Mouse (Mus musculus) forebrain, postnatal 0 days (tissue): Measurements from ENCODE around the gene Olfr764-ps1. TPM values are rescaled to one million over a fixed set of nuclear protein-coding genes. Genes with fewer than 3 reads are reported as not detected.
"Not testable (repeated sequence)": the region's sequence is repeated elsewhere in the genome, so short reads cannot be mapped to it uniquely, and the experiment has no call there.

Experiments used
- ATAC-seq: fragments of 200-750 bp; cut with Nextera tagmentation; 2 replicates; pipeline ENCODE4 v1.8.0; 2017; ENCODE audit warnings: mild to moderate bottlenecking, moderate library complexity
- DNase-seq: peaks from one replicate; pipeline ENCODE4 v3.0.0-alpha.2; 2015
- H3K27ac ChIP-seq: fragments of 300-500 bp; sonication (generic); 2 replicates; pipeline ENCODE4 v1.5.1; 2014; ENCODE audit warnings: low read depth, mild to moderate bottlenecking, antibody characterized with exemption, low read length, moderate library complexity, mixed read lengths
- H3K27me3 ChIP-seq: fragments of 300-500 bp; sonication (generic); 2 replicates; pipeline ENCODE4 v1.6.1; 2014; ENCODE audit warnings: mild to moderate bottlenecking, low read length, mixed read lengths; ENCODE audit not compliant: insufficient read depth
- H3K36me3 ChIP-seq: fragments of 300-500 bp; sonication (generic); 2 replicates; pipeline ENCODE4 v1.6.1; 2014; ENCODE audit warnings: mild to moderate bottlenecking, moderate library complexity; ENCODE audit not compliant: insufficient read depth
- H3K4me1 ChIP-seq: fragments of 300-500 bp; sonication (generic); 2 replicates; pipeline ENCODE4 v1.6.1; 2014; ENCODE audit warnings: antibody characterized with exemption; ENCODE audit not compliant: insufficient read depth
- H3K4me2 ChIP-seq: fragments of 300-500 bp; sonication (generic); 2 replicates; pipeline ENCODE4 v1.6.1; 2014; ENCODE audit warnings: low read depth, mild to moderate bottlenecking, moderate library complexity
- H3K4me3 ChIP-seq: fragments of 300-500 bp; sonication (generic); 2 replicates; pipeline ENCODE4 v1.5.1; 2014; ENCODE audit warnings: low read depth, low read length, mixed read lengths
- H3K9ac ChIP-seq: fragments of 300-500 bp; sonication (generic); 2 replicates; pipeline ENCODE4 v1.6.1; 2014; ENCODE audit warnings: mild to moderate bottlenecking
- H3K9me3 ChIP-seq: fragments of 300-500 bp; sonication (generic); 2 replicates; pipeline ENCODE4 v1.6.1; 2016; ENCODE audit warnings: low read length
- CTCF ChIP-seq: sonication (generic); IDR thresholded peaks from 2 replicates; pipeline ENCODE4 v1.5.1; 2016; ENCODE audit warnings: antibody characterized with exemption, control low read depth, low read depth
- WGBS: fragments of 180-500 bp; shearing (Covaris S2); extraction: QIAGEN DNeasy Blood & Tissue Kit; methylation state at CpG from one replicate; pipeline ENCODE4 v1.1.7; 2014; 5-methylcytosine and 5-hydroxymethylcytosine counted together
- polyA plus RNA-seq: library from polyadenylated mRNA; unstranded; fragments of >200 nt; fragmentation: Nextera tagmentation; extraction: Ambion mirVana; gene quantifications from 2 replicates; pipeline ENCODE4 v1.2.1, GENCODE M21; 2015
- total RNA-seq: library from RNA; depleted of rRNA; stranded (reverse); fragments of >200 nt; gene quantifications from 2 replicates; pipeline ENCODE4 v1.2.3, GENCODE M21; 2014; rRNA removed

Olfr764-ps1 gene
- not detected in 2 replicates for total RNA-seq
- polyA plus RNA-seq, result not detected in 2 replicates

DNA sequence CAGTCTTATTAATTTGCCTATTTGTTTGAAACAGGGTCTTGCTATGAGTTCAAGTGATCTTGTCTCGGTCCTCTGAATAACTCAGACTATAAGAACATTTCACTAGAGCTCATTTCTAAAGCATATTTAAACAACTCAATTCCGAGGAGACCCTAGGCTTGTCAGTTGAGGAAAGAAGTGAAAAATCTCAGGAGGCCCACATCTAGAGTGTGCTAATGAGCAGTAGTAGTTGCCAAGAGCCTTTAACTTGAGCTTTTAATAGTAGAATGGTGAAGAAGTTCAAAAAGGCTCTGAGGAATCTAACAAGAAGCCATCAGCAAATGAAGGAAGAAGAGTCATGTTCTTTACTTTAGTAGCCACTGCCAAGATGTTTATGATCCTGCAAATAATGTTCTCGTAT, at the start of gene Olfr764-ps1:
TSS of gene Olfr764-ps1 (minus strand) at position 101 of the 400 bp plus-strand sequence.
- WGBS, result 77% methylated on average over 3 of the region's 3 CpGs
- ATAC-seq, result no peak

DNA sequence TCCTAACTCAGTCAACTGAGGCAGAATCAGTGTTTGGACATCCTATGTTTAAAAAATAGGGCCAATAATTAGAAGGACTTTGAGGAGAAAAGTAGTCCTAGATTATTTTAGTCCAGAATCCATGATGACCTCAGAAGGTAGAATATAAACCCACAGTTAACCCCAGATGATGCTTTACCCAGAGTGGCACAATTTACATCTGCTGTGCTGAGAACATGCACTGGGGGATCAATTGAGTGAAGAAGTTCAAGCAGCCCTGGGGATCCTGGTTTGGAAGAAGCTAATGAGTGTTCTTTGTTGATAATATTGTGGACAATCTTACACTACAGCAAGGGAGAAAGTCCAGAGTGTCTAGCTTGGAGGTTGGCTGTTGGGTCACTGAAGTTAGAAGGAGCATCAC, 43.1 kb upstream of the Olfr764-ps1 start, which contains the start of gene Olfr767:
TSS of gene Olfr767 (minus strand) at position 101 of the 400 bp plus-strand sequence.
- not testable (repeated sequence) for DNase-seq, H3K27me3 ChIP-seq, H3K9me3 ChIP-seq, H3K36me3 ChIP-seq, H3K9ac ChIP-seq, H3K4me3 ChIP-seq, H3K27ac ChIP-seq, ATAC-seq, H3K4me1 ChIP-seq, H3K4me2 ChIP-seq

More for the DNA sequence above, at the start of gene Olfr764-ps1:
- Histone ChIP-seq H3K9me3 (no peaks in the 10 kb centered on the region), H3K4me1 (no peaks in the 10 kb centered on the region), H3K4me3 (no peak within 1 kb of the TSS), H3K27me3 (no peaks in the 10 kb centered on the region), H3K9ac (no peak within 1 kb of the TSS), H3K4me2 (no peak within 1 kb of the TSS), H3K36me3 (no peaks in the 10 kb centered on the region), H3K27ac (no peak within 1 kb of the TSS)
- no peak for TF ChIP-seq CTCF
- no peak for DNase-seq

DNA sequence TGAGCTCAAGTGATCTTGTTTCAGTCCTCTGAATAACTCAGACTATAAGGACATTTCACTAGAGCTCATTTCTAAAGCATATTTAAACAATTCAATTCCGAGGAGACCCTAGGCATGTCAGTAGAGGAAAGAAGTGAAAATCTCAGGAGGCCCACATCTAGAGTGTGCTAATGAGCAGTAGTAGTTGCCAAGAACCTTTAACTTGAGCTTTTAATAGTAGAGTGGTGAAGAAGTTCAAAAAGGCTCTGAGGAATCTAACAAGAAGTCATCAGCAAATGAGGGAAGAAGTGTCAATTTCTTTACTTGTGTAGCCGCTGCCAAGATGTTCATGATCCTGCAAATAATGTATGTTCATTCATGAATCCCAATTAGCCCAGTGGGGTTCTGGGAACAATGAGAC, 29.2 kb upstream of the Olfr764-ps1 start, which contains the start of gene Olfr766-ps1:
TSS of gene Olfr766-ps1 (minus strand) at position 101 of the 400 bp plus-strand sequence.
- Histone ChIP-seq H3K4me3 (no peak within 1 kb of the TSS), H3K27ac (no peak within 1 kb of the TSS), H3K9me3 (no peaks in the 10 kb centered on the region), H3K36me3 (no peaks in the 10 kb centered on the region), H3K9ac (no peak within 1 kb of the TSS), H3K4me1 (no peaks in the 10 kb centered on the region), H3K27me3 (no peaks in the 10 kb centered on the region), H3K4me2 (no peak within 1 kb of the TSS)
- no peak for ATAC-seq
- DNase-seq, result no peak
- TF ChIP-seq CTCF, result no peak
- WGBS, result 50% methylated on average over 2 of the region's 2 CpGs

DNA sequence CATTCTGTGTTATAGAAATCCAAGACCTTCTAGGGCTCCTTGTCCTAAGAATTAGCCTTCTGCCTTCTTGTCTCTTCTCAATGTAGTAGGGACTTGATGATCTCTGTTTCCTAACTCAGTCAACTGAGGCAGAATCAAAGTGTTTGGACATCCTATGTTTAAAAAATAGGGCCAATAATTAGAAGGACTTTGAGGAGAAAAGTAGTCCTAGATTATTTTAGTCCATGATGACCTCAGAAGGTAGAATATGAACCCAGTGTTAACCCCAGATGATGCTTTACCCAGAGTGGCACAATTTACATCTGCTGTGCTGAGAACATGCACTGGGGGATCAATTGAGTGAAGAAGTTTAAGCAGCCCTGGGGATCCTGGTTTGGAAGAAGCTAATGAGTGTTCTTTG, 10.2 kb upstream of the Olfr764-ps1 start, which contains the start of gene Olfr765:
TSS of gene Olfr765 (minus strand) at position 101 of the 400 bp plus-strand sequence.
- H3K4me1 ChIP-seq, DNase-seq, H3K9me3 ChIP-seq, H3K27me3 ChIP-seq, H3K4me2 ChIP-seq, H3K9ac ChIP-seq, H3K27ac ChIP-seq, ATAC-seq, H3K4me3 ChIP-seq, H3K36me3 ChIP-seq: not testable (repeated sequence)

DNA sequence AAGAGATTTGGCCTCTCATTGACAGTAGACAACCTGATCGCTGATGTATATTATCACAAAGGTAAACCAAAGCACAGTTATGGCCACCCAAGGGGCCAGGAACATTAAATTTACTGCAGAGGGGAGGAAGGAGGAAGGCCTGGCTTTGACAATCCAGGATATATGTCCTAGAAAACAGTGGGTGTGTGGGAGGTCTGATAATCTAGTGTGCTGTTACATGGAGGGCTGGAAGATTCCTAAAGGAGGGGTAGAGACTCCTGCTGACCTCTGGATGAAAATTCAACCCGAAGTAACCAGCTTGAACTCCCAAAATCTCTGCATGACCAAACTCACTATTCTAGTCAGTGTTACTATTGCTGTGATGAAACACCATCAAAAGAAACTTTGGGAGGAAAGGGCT, 11.4 kb downstream of the Olfr764-ps1 start:
- TF ChIP-seq CTCF, result no peak

DNA sequence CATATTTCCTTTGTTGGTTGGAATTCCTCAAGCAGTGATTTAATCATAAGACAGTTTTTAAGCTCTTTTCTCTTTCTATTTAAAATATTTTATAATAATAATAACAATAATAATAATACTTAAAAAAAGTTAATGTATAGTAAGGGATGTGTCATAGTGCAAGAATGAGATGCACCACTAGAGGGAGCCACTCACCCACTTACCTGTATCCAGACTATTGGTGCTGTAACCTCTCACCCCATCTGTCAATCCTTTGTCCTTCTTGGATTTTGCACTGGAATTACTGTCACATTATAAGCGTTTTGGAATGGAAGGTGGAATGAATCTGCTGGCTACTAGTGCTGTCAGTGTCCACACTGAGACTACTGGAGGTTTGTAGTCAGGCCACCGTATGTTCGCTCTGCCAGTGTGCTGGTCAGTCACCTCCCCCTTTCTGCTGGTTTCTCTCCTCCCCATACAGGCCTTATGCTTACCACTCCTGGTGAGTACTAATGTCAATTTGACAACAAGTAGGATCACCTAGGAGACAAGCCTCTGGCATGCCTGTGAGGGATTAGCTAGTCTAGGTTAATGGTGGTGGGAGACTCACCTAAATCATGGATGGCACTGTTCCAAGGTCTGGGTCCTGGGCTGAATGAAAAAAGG, 13.6 kb downstream of the Olfr764-ps1 start:
- ATAC-seq, result peak; percentile 60; the same call in 1 of the 2 replicates
- WGBS, result 61% methylated on average over 3 of the region's 3 CpGs
- no peak overlapping the region for H3K27ac ChIP-seq
- no peaks in the 10 kb centered on the region for H3K4me1 ChIP-seq
- TF ChIP-seq CTCF, result peak; percentile 74
- no peak overlapping the region for H3K4me2 ChIP-seq
- no peak overlapping the region for H3K9ac ChIP-seq
- peak; percentile 61 for DNase-seq
- H3K9me3 ChIP-seq, result no peaks in the 10 kb centered on the region
- no peaks in the 10 kb centered on the region for H3K36me3 ChIP-seq
- H3K27me3 ChIP-seq, result no peaks in the 10 kb centered on the region
- no peak overlapping the region for H3K4me3 ChIP-seq

More for the DNA sequence above, 11.4 kb downstream of the Olfr764-ps1 start:
- DNase-seq (no peak), ATAC-seq (no peak)
- Histone ChIP-seq H3K36me3 (no peaks in the 10 kb centered on the region), H3K4me2 (no peak overlapping the region), H3K9ac (no peak overlapping the region), H3K4me3 (no peak overlapping the region), H3K27ac (no peak overlapping the region), H3K4me1 (no peaks in the 10 kb centered on the region), H3K27me3 (no peaks in the 10 kb centered on the region), H3K9me3 (no peaks in the 10 kb centered on the region)
- WGBS, result 76% methylated on average over 2 of the region's 2 CpGs

DNA sequence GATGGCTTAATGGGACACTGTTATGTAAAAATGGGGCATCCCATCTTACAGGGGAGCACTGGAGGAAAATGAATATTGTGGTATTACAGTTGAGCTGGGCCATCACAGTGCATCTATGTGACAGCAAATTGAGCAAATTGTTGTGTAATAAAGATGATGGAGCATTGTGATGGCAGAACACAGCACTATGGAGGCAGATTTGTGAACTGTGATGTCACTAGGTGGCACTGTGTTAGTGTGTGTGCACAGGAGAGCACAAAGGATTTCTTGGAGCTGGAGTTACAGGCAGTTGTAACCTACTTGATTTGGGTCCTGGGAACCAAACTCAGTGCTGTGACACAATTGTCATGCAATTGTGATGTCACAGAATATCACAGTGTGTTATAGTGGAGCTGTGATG, 16.4 kb downstream of the Olfr764-ps1 start:
- TF ChIP-seq CTCF, result peak; percentile 10; the same call in 1 of the 2 replicates
- no peak overlapping the region for H3K4me3 ChIP-seq
- no peaks in the 10 kb centered on the region for H3K36me3 ChIP-seq
- no peaks in the 10 kb centered on the region for H3K9me3 ChIP-seq
- no peak for ATAC-seq
- DNase-seq, result no peak
- no peaks in the 10 kb centered on the region for H3K27me3 ChIP-seq
- H3K4me2 ChIP-seq, result no peak overlapping the region
- H3K4me1 ChIP-seq, result no peaks in the 10 kb centered on the region
- H3K9ac ChIP-seq, result no peak overlapping the region
- H3K27ac ChIP-seq, result no peak overlapping the region
